Mouse (Mus musculus) brain, embryonic 18.5 days (tissue): ENCODE results near the gene Cep97.
A peak's percentile ranks its signal among the peaks of the same experiment; 100 is the strongest.
"Not testable (repeated sequence)": the region's sequence is repeated elsewhere in the genome, so short reads cannot be mapped to it uniquely, and the experiment has no call there.

Experiments used
- DNase-seq: peaks from one replicate; pipeline ENCODE4 v3.0.0-alpha.2; 2012; ENCODE audit warnings: low read depth, low spot score

The Cep97 gene

GRCm38 (mm10) chr16:55934453-55935037 is at the start of gene Cep97:
Cep97 (minus strand) TSS chr16:55934855.
- peak; percentile 85 for DNase-seq

- no peak for DNase-seq
These were observed 40.2 kb upstream of the Cep97 start for GRCm38 (mm10) chr16:55974903-55975285.

GRCm38 (mm10) chr16:55974256-55974902 is 39.7 kb upstream of the Cep97 start:
- peak; percentile 66 for DNase-seq

GRCm38 (mm10) chr16:55973431-55974255 is 39.0 kb upstream of the Cep97 start, which contains the start of gene Zbtb11:
Zbtb11 (plus strand) TSS chr16:55973883.
- peak; percentile 98 for DNase-seq

- DNase-seq, result no peak
These were observed 38.1 kb upstream of the Cep97 start for GRCm38 (mm10) chr16:55972626-55973201.

GRCm38 (mm10) chr16:55971735-55972615 is 37.3 kb upstream of the Cep97 start:
- DNase-seq, result no peak

- DNase-seq, result no peak
These were observed 35.8 kb upstream of the Cep97 start for GRCm38 (mm10) chr16:55970416-55970815.

- DNase-seq, result no peak
These were observed 34.5 kb upstream of the Cep97 start for GRCm38 (mm10) chr16:55969147-55969546.

- no peak for DNase-seq
These were observed 32.6 kb upstream of the Cep97 start for GRCm38 (mm10) chr16:55967221-55967620.

- DNase-seq, result peak; percentile 94
These were observed 31.7 kb upstream of the Cep97 start, which contains the start of gene Rpl24 for GRCm38 (mm10) chr16:55966212-55966871. Rpl24 (plus strand) TSS chr16:55966275.

GRCm38 (mm10) chr16:55964126-55964949 is 29.7 kb upstream of the Cep97 start:
- no peak for DNase-seq

GRCm38 (mm10) chr16:55963068-55963467 is 28.4 kb upstream of the Cep97 start:
- not testable (repeated sequence) for DNase-seq

GRCm38 (mm10) chr16:55954196-55954595 is 19.5 kb upstream of the Cep97 start:
- not testable (repeated sequence) for DNase-seq

- no peak for DNase-seq
These were observed 18.1 kb upstream of the Cep97 start for GRCm38 (mm10) chr16:55952771-55953170.

- no peak for DNase-seq
These were observed 17.1 kb upstream of the Cep97 start for GRCm38 (mm10) chr16:55951679-55952327.

GRCm38 (mm10) chr16:55950946-55951678 is 16.5 kb upstream of the Cep97 start:
- no peak for DNase-seq

GRCm38 (mm10) chr16:55950462-55950861 is 15.8 kb upstream of the Cep97 start:
- no peak for DNase-seq

- no peak for DNase-seq
These were observed 14.3 kb upstream of the Cep97 start for GRCm38 (mm10) chr16:55948963-55949362.
